Mouse (Mus musculus) adrenal gland, adult 2 months (tissue): Measurements from ENCODE around the gene Olfr571. TPM values are rescaled to one million over a fixed set of nuclear protein-coding genes. Genes with fewer than 3 reads are reported as not detected.

Source experiments
- DNase-seq: peaks from one replicate; pipeline ENCODE4 v3.0.0; 2021
- long read RNA-seq: library from polyadenylated mRNA; stranded (forward); transcript quantifications from one replicate; pipeline ENCODE4 v2.0.0, GENCODE M21; 2021
- polyA plus RNA-seq: library from polyadenylated mRNA; depleted of rRNA; stranded (reverse); fragments of >200 nt; gene quantifications from 2 replicates; pipeline ENCODE4 v1.2.3, GENCODE M21; 2012; rRNA removed
- total RNA-seq, 2 experiments: library from RNA; stranded (reverse); gene quantifications; 2 replicates each; pipeline ENCODE4 v1.2.3; 2021

The Olfr571 gene
- not detected for total RNA-seq
- polyA plus RNA-seq = not detected in 2 replicates
- long read RNA-seq = 0 reads

DNA sequence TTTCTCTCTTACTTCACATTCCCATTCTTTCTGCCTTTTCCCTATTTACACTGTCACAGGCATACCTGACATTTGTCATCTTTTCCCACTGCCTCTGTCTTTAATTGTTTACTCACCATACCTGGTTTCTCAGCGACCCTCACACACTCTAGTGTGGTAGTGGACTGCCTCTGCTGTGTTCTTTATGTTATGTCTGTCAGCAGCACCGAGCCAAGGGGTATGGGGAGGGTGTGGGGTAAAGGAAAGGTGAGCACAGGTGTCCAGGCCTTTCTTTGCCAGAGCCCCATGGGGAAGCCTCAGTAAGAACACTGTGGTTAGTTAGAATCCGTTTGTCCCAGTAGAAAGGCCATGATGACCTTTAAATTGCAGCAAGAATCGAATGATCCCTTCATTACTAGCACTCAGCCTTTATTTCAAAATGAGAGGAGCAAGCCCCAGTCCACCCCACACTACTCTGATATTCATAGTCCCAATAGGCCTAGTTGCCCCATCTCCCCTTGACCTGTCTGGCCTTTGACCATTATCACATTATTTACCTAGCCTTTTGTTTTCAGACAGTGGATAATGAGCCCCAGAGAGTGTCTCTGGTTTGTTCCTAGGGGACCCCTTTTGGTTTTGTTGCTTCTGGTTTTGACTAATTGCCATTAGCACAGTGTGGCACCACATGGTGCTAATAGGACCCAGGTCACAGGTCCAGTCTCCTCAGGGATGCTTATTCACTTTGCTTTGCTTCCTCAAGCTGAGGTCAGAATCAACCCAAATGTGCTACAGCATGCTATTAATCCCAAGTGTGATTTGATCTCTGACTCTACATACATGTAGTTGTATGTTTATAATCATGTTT is at the start of gene Olfr571:
Olfr571 (minus strand) TSS at position 505 of the 844 bp plus-strand sequence.
- no peak for DNase-seq

DNA sequence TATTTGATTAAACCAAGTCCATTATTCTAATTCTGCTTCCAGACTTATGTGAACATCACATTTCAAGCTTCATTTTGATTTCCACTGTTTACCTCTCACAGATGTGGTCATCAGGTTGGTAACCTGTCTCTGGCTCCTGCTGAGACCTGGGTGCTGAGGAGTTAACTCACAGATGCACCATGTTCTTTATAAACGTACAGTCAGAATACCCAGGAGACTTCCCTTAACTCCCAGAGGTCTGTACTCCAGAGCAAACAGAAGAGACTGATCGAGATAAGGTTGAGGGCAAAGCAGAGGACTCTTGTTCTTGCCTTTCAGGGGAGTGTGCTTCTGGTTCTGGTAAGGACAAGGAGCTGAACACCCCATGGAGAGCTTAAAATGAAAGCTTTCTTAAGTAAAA is 45.0 kb upstream of the Olfr571 start, which contains the start of gene Olfr576:
Olfr576 (plus strand) TSS at position 301 of the 400 bp plus-strand sequence.
- DNase-seq = no peak

DNA sequence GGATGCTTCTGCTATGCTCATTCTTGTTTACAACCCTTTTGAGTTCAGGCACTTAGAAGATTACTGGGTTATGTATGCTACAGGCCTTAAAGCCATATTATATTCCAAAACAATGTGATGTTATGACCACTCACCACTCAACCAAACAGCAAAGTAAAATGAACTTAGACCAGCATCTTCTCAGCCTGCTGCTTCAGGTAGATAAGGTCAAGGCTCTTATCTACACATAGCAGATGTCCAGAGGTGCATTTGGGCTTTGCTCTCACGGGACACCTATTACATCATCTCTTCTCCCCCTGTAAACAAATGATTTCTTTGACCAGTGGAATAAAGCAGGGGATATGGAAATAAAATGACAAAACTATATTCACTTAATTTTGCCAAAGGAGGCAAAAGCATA is 41.3 kb upstream of the Olfr571 start, which contains the start of gene Olfr575:
Olfr575 (minus strand) TSS at position 183 of the 400 bp plus-strand sequence.
- DNase-seq = no peak

DNA sequence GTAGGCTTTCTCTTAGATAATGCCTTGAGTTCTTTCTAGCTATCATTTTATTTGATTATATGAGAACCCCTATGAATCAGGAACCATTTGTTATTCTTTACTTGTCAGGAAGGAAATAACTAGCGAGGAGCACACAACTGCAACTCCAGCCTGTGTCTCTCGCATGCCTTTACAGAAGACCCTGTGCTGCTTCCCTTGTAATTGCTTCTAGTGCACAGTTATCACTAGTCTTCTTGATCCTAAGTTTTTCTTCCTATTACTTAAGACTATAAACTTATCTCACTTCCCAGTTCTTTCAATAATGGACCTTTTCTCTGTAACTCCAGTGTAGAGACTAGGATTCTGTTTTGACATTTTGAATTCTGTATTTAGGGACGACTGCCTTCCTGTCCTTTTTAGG is 40.8 kb upstream of the Olfr571 start:
- DNase-seq = no peak

DNA sequence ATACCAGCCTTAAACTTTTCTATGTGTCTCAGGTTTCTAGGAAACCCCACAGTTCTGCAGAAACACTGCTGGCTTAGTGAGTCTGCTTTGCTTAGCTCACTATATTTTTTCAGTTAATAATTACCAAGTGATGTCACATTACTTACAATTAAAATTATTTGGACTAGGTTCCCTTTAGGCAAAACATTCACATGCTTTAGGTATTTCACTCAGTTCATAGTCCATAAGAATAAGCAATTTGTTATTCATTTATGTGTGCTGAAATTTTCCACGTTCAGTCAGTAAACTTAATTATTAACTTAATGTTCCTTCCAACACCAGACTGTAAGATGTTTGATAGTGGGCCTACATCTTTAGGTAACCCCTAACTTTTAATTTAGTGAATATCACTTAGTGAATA is 33.4 kb upstream of the Olfr571 start:
- no peak for DNase-seq

DNA sequence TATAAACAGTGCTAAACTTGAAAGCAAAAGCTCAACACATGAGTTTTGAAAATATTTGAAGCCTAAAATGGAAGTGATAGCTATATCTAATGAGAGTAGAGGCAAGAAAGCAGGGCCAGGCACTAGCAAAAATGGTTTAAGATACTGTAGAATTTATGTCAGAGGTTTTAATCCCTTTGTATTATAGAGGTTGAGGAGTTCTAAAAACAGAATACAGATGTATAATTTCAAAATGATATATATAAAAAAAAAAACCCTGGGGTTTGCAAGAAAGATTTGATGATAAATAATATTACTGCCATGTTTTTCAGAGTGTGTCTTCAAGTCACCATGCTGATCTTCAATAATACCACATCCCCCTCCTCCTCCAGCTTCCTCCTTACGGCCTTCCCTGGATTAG is 30.8 kb upstream of the Olfr571 start, which contains the start of gene Olfr574:
Olfr574 (plus strand) TSS at position 301 of the 400 bp plus-strand sequence.
- DNase-seq = no peak

DNA sequence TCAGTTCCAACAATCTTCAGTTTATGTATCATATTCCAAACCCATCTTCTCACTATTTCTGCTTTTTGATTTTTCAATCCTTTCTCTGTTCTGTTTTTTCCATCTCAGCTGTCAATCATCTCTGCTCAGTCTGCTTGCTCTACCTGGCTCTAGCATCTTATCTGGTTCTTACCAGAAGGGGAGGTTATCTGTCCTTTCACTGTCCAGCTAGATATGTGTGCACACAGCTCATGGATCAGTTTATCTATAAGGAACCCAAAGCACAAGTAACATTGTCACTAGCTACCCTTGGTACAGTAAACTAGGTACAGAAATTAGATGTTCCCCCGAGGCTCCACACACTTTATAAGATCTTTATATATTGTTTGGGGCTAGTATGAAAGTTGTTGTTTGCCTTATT is 26.1 kb upstream of the Olfr571 start:
- no peak for DNase-seq

DNA sequence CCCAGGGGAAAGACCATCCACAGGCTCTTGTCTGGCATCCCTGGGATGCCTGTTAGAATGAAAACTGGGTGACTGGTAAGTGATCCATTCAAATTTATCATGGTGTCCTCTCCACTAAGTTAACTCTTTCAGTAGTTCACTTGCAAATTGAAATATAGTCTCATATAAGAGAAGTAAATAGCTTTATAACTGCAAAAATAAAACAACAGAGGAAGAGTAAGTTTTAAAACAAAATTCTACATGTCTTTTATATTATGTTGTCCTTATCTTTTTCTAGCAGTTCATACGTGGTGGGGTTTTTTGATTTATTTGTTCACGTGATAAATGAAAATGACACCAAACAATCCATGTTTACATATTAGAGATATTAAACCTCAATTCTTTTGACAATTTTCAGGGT is 25.1 kb upstream of the Olfr571 start, which contains the start of gene Olfr573-ps1:
Olfr573-ps1 (minus strand) TSS at position 101 of the 400 bp plus-strand sequence.
- no peak for DNase-seq

DNA sequence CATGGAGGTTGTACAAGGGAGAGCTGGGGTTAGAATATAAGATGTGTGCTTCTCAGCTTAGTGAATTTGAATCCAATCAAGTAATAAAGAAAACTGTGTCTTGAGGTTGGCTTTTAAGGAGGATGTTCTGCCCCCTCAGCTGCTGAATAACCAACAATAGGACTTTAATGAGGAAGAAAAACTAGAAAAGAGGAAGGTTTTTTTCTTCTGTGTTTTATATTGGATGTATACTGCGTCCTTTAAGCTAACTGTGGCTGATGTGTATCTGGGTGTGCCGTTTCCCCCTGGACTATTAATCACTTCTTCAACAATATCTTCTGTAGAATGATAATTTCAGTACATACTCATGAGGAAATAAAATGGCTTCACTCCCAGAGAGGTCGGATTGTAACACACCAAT is 9.8 kb upstream of the Olfr571 start:
- DNase-seq = no peak

DNA sequence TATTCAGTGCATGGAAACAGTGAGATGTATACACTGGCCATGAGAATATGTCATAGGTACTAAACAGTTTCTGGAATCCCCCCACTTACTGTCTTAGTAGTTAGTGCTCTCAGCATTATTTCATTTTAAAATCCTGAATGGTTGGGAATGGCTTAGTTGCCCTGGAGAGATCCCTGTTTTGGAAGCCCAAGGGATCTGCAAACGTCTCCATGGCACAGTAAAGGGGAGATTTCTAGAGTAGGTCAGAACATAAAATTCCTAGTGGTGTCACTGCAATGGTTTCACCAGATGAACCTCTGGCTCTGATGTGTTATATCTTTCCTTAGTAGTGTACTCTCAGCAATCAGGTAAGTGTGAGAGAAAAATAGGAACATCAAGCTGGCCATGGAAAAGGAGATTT is 6.8 kb upstream of the Olfr571 start, which contains the start of gene Olfr572:
Olfr572 (plus strand) TSS at position 301 of the 400 bp plus-strand sequence.
- DNase-seq = no peak

DNA sequence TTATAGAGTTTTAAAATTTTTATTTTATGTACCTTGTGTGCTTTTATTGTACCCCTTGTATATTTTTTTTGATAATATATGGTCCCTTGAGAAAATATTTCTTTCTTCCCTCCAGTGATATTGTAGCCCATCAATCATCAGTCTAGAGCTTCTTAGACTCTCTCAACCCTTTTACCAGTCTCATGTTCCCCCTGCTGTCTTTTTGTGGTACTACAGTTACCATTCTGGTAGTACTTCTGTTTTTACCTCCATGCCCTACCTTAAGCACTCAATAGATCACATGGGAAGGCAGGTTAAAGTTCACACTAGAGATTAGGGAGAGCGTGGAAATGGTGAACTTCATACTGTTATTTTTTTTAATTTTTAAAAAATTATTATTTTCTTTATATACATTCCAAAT is 2.3 kb upstream of the Olfr571 start:
- peak; percentile 9 for DNase-seq

DNA sequence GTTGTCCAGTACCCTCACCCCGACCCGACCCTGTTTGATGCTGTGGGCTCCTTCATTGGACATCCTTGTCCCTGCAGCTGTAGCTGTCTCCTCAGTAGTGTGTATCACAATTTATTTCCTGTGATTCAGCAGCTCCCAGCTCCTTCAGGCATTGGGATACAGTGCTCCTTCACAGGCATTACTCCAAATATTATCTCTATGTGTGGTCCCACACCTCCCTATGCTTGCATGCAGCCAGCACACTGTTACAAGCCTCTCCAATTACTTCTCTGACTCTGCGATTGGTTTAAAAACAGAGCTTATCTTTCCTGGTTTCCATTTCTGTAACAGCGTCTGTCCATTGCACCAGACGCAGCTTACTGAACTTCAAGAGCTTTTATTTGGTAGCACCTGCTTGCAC is 931 bp downstream of the Olfr571 start:
- no peak for DNase-seq

DNA sequence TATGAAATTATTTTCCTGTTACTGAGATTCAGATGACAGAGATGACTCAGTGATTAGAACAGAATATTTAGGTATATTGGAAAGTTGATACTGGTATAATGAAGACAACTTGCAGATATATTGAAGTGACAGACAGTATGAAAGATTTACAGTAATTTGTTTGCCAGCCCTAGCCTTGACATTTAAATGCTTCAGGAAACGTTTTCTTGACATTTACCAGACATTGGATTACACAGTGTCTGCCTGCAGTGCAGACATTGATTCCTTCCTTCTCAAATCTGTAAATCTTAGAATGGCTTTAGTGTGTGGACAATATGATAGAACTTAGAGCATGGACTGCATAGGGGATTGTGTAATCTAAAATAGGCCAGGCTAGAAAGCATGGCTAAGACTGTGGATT is 2.1 kb downstream of the Olfr571 start:
- no peak for DNase-seq

DNA sequence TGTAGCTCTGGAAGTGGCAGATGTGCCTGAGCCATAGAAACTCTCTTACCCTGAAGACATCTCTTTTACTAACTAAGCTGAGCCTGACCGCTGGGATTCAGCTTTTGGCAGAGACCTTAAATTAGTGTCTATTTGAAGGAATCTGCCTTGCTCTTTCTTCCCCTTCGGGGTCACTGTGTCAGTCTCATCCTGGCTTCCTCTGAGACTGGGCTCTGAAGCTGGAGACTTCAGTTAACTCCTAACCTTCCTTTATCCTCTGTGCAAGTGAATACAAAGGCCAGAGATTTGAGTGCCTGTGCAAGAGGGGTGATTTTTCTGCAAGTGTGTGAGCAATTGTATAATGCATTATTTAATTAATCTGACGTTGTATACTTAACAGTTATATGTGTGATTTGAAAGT is 26.6 kb downstream of the Olfr571 start, which contains the start of gene Olfr569:
Olfr569 (minus strand) TSS at position 101 of the 400 bp plus-strand sequence.
- no peak for DNase-seq

DNA sequence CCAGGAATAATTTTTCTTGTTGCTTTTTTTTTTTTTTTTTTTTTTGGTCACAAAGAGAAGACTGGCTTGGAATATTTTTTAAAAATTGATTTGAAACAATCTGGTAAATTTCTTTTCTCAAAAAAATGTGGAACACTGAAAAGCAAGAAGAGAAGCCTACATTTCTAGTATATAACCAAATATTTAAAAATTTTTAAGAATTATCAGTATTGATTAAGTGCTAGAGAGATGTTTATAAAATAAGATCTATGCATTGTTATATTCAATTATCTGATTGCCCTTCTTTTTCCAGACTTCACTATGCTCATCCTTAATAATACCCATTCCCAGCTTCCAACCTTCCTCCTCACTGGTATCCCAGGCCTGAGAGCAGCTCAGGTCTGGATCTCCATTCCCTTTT is 40.5 kb downstream of the Olfr571 start, which contains the start of gene Olfr568:
Olfr568 (plus strand) TSS at position 301 of the 400 bp plus-strand sequence.
- DNase-seq = no peak

DNA sequence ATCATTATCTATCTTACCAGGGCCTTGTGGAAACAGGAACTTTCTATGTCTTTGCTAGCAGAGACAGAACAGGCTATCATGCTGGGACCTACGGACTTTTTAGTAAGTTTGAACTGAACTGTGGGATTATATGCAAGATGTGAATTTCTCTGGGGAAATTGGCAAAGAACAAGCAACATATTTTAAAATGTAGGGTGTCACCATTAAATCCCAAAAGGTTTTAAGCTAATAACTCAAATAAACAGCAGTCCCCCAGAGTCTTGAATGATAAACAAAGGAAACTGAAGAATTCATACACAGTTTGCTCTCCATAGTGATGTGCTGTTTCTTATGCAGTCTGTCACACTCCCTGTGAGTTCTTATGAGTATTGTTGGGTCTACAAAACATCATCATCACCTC is 58.7 kb downstream of the Olfr571 start, which contains the start of gene Olfr566:
Olfr566 (minus strand) TSS at position 101 of the 400 bp plus-strand sequence.
- no peak for DNase-seq

DNA sequence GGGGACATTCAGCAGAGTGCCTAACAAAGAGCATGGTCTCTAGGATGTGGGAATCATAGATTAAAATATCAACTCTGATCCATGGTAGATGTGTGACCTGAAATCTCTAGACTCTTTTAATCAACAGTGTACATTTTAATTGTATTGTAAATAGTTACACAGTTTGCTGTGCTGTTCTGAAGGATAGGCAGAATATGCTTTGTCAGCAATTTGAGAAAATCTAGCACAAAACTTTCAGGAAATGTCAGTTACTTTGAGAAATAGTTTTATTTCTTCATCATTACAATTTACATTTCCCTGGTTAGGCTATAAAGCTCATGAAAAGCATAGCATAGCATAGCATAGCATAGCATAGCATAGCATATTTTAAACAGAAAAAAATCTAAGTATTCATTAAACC is 61.5 kb downstream of the Olfr571 start:
- DNase-seq = no peak

Other genes starting within 250 kb of the Olfr571 start
- gene Trim68, start 230.2 kb downstream of the Olfr571 start, total RNA-seq = 1 to 10 TPM; 6.9 to 8.4 TPM
- gene Trim68, start 230.2 kb downstream of the Olfr571 start, polyA plus RNA-seq = 9.4 and 10.1 TPM in 2 replicates
- not detected for gene Olfr557, start 221.6 kb downstream of the Olfr571 start, total RNA-seq
- 0.03 TPM in 1 of 2 replicates, not detected in the other for gene Olfr557, start 221.6 kb downstream of the Olfr571 start, polyA plus RNA-seq
- under 1 TPM; 0.26 to 0.31 TPM for gene Olfr558, start 215.3 kb downstream of the Olfr571 start, total RNA-seq
- 0.38 and 0.51 TPM in 2 replicates for gene Olfr558, start 215.3 kb downstream of the Olfr571 start, polyA plus RNA-seq
- gene Olfr33, start 198.5 kb downstream of the Olfr571 start, total RNA-seq = not detected
- 0.11 TPM in 1 of 2 replicates, not detected in the other for gene Olfr33, start 198.5 kb downstream of the Olfr571 start, polyA plus RNA-seq
- not detected for gene Olfr559, start 190.0 kb downstream of the Olfr571 start, total RNA-seq
- not detected in 2 replicates for gene Olfr559, start 190.0 kb downstream of the Olfr571 start, polyA plus RNA-seq
- gene Olfr560, start 158.2 kb downstream of the Olfr571 start, total RNA-seq = not detected
- not detected in 2 replicates for gene Olfr560, start 158.2 kb downstream of the Olfr571 start, polyA plus RNA-seq
- gene Olfr78, start 158.1 kb downstream of the Olfr571 start, total RNA-seq = under 1 TPM in 1 of 2 experiments, not detected in 1; 0.24 TPM
- 0.19 and 0.46 TPM in 2 replicates for gene Olfr78, start 158.1 kb downstream of the Olfr571 start, polyA plus RNA-seq
- not detected for gene Olfr561, start 146.3 kb downstream of the Olfr571 start, total RNA-seq
- not detected in 2 replicates for gene Olfr561, start 146.3 kb downstream of the Olfr571 start, polyA plus RNA-seq
- gene Olfr564, start 114.1 kb downstream of the Olfr571 start, total RNA-seq = not detected
- gene Olfr564, start 114.1 kb downstream of the Olfr571 start, polyA plus RNA-seq = not detected in 2 replicates
- gene Olfr566, start 58.8 kb downstream of the Olfr571 start, total RNA-seq = not detected
- gene Olfr566, start 58.8 kb downstream of the Olfr571 start, polyA plus RNA-seq = not detected in 2 replicates
- not detected for gene Olfr568, start 40.4 kb downstream of the Olfr571 start, total RNA-seq
- gene Olfr568, start 40.4 kb downstream of the Olfr571 start, polyA plus RNA-seq = not detected in 2 replicates
- gene Olfr569, start 26.7 kb downstream of the Olfr571 start, total RNA-seq = not detected
- gene Olfr569, start 26.7 kb downstream of the Olfr571 start, polyA plus RNA-seq = not detected in 2 replicates
- not detected for gene Olfr570, start 23.0 kb downstream of the Olfr571 start, total RNA-seq
- not detected in 2 replicates for gene Olfr570, start 23.0 kb downstream of the Olfr571 start, polyA plus RNA-seq
- not detected for gene Olfr572, start 6.9 kb upstream of the Olfr571 start, total RNA-seq
- not detected in 2 replicates for gene Olfr572, start 6.9 kb upstream of the Olfr571 start, polyA plus RNA-seq
- not detected for gene Olfr573-ps1, start 25.0 kb upstream of the Olfr571 start, total RNA-seq
- not detected in 2 replicates for gene Olfr573-ps1, start 25.0 kb upstream of the Olfr571 start, polyA plus RNA-seq
- gene Olfr574, start 30.9 kb upstream of the Olfr571 start, total RNA-seq = not detected
- not detected in 2 replicates for gene Olfr574, start 30.9 kb upstream of the Olfr571 start, polyA plus RNA-seq
- gene Olfr575, start 41.2 kb upstream of the Olfr571 start, total RNA-seq = not detected
- not detected in 2 replicates for gene Olfr575, start 41.2 kb upstream of the Olfr571 start, polyA plus RNA-seq
- not detected for gene Olfr576, start 45.1 kb upstream of the Olfr571 start, total RNA-seq
- gene Olfr576, start 45.1 kb upstream of the Olfr571 start, polyA plus RNA-seq = not detected in 2 replicates
- not detected for gene Olfr577, start 58.4 kb upstream of the Olfr571 start, total RNA-seq
- not detected in 2 replicates for gene Olfr577, start 58.4 kb upstream of the Olfr571 start, polyA plus RNA-seq
- gene Olfr578, start 71.8 kb upstream of the Olfr571 start, total RNA-seq = not detected
- gene Olfr578, start 71.8 kb upstream of the Olfr571 start, polyA plus RNA-seq = not detected in 2 replicates
- gene Olfr582, start 120.5 kb upstream of the Olfr571 start, total RNA-seq = not detected
- not detected in 2 replicates for gene Olfr582, start 120.5 kb upstream of the Olfr571 start, polyA plus RNA-seq
- not detected for gene Olfr583, start 133.8 kb upstream of the Olfr571 start, total RNA-seq
- not detected in 2 replicates for gene Olfr583, start 133.8 kb upstream of the Olfr571 start, polyA plus RNA-seq
- not detected for gene Olfr584, start 164.3 kb upstream of the Olfr571 start, total RNA-seq
- not detected in 2 replicates for gene Olfr584, start 164.3 kb upstream of the Olfr571 start, polyA plus RNA-seq
- gene Olfr585, start 180.2 kb upstream of the Olfr571 start, total RNA-seq = not detected
- not detected in 2 replicates for gene Olfr585, start 180.2 kb upstream of the Olfr571 start, polyA plus RNA-seq
- not detected for gene Olfr586, start 208.1 kb upstream of the Olfr571 start, total RNA-seq
- not detected in 2 replicates for gene Olfr586, start 208.1 kb upstream of the Olfr571 start, polyA plus RNA-seq
- gene Olfr588-ps1, start 223.3 kb upstream of the Olfr571 start, total RNA-seq = not detected
- gene Olfr588-ps1, start 223.3 kb upstream of the Olfr571 start, polyA plus RNA-seq = not detected in 2 replicates
- gene Olfr589, start 238.8 kb upstream of the Olfr571 start, total RNA-seq = not detected
- gene Olfr589, start 238.8 kb upstream of the Olfr571 start, polyA plus RNA-seq = not detected in 2 replicates